Mouse (Mus musculus) 3T3-L1 (cell line): ENCODE results near the gene Ccdc73.
A peak's percentile ranks its signal among the peaks of the same experiment; 100 is the strongest.

ENCODE experiments used
- DNase-seq: peaks from one replicate; pipeline ENCODE4 v3.0.0-alpha.2; 2015; ENCODE audit warnings: low read depth, low spot score

Ccdc73 gene

GRCm38 (mm10) chr2:105026950-105027695, 159.5 kb downstream of the Ccdc73 start:
- no peak for DNase-seq

GRCm38 (mm10) chr2:105028806-105029205, 161.2 kb downstream of the Ccdc73 start:
- DNase-seq: peak; percentile 42

- DNase-seq: no peak
These were observed 162.9 kb downstream of the Ccdc73 start for GRCm38 (mm10) chr2:105030505-105030904.

GRCm38 (mm10) chr2:105034084-105034483, 166.5 kb downstream of the Ccdc73 start:
- DNase-seq: no peak

GRCm38 (mm10) chr2:105035985-105036384, 168.4 kb downstream of the Ccdc73 start:
- DNase-seq: no peak

GRCm38 (mm10) chr2:105036401-105037070, 168.9 kb downstream of the Ccdc73 start:
- no peak for DNase-seq

GRCm38 (mm10) chr2:105037956-105038569, 170.5 kb downstream of the Ccdc73 start:
- DNase-seq: peak; percentile 30

GRCm38 (mm10) chr2:105038879-105039278, 171.3 kb downstream of the Ccdc73 start:
- DNase-seq: no peak

- DNase-seq: no peak
These were observed 173.3 kb downstream of the Ccdc73 start for GRCm38 (mm10) chr2:105040859-105041258.

- DNase-seq: no peak
These were observed 175.5 kb downstream of the Ccdc73 start for GRCm38 (mm10) chr2:105043152-105043551.

GRCm38 (mm10) chr2:105048301-105048700, 180.7 kb downstream of the Ccdc73 start:
- no peak for DNase-seq

GRCm38 (mm10) chr2:105055529-105055928, 187.9 kb downstream of the Ccdc73 start:
- DNase-seq: no peak

GRCm38 (mm10) chr2:105058577-105059116, 191.0 kb downstream of the Ccdc73 start:
- DNase-seq: no peak

GRCm38 (mm10) chr2:105062741-105063372, 195.3 kb downstream of the Ccdc73 start:
- DNase-seq: no peak
